7 mouse cellular contexts compared by ENCODE assay signal in genomic region chr1:175492683-175493043, GRCm38 (mm10). TPM values are rescaled to one million over a fixed set of nuclear protein-coding genes. Genes with fewer than 3 reads are reported as not detected.
DNase-seq lines count a peak whose midpoint lies in the region; ATAC-seq lines count a peak whose summit lies in the region.

No protein-coding gene starts in this region.

- H3K27ac ChIP-seq in forebrain, embryonic 11.5 days (ENCODE audit: low read depth, low read length) = no peak overlapping the region
- no peak overlapping the region for H3K27ac ChIP-seq in limb, embryonic 15.5 days
- H3K27ac ChIP-seq in stomach, embryonic 16.5 days (ENCODE audit: low read length) = no peak overlapping the region

- H3K4me2 ChIP-seq in forebrain, embryonic 11.5 days (ENCODE audit: low read depth, low read length, severe bottlenecking) = peak overlapping the region; percentile 96
- peak overlapping the region; percentile 99 for H3K4me2 ChIP-seq in limb, embryonic 15.5 days
- peak overlapping the region; percentile 78 for H3K4me2 ChIP-seq in stomach, embryonic 16.5 days (ENCODE audit: low read depth, low read length)

- no peak for ATAC-seq in forebrain, embryonic 11.5 days (replicated peaks; ENCODE audit: low FRiP score)
- ATAC-seq in limb, embryonic 15.5 days (ENCODE audit: insufficient number of reproducible peaks, low FRiP score, low TSS enrichment, low read depth) = no peak
- no peak for ATAC-seq in stomach, embryonic 16.5 days (ENCODE audit: insufficient read depth, low FRiP score)

- peaks cover 3% of the 10 kb centered on the region; the same call in 1 of the 2 replicates for H3K27me3 ChIP-seq in forebrain, embryonic 11.5 days (ENCODE audit: control insufficient read depth, insufficient read depth, low read length)
- H3K27me3 ChIP-seq in limb, embryonic 15.5 days = peaks cover 33% of the 10 kb centered on the region
- H3K27me3 ChIP-seq in stomach, embryonic 16.5 days (ENCODE audit: control insufficient read depth, insufficient read depth, low read length) = peaks cover 8% of the 10 kb centered on the region; the same call in 1 of the 2 replicates

- peak; percentile 8 for DNase-seq in ovary, postnatal 10 days (ENCODE audit: low spot score)
- DNase-seq in ovary, adult 18-20 months (ENCODE audit: low spot score) = no peak
- no peak for DNase-seq in forebrain, embryonic 11.5 days (ENCODE audit: low spot score)
- DNase-seq in thymus, postnatal 36 days = no peak
- DNase-seq in thymus, adult 18-20 months = no peak

- WGBS in forebrain, embryonic 11.5 days = 3% methylated on average over 11 of the region's 11 CpGs
- 2% methylated on average over 11 of the region's 11 CpGs for WGBS in limb, embryonic 15.5 days
- 0% methylated on average over 11 of the region's 11 CpGs for WGBS in stomach, embryonic 16.5 days

- peaks cover 3% of the 10 kb centered on the region; the same call in 1 of the 2 replicates for H3K4me1 ChIP-seq in forebrain, embryonic 11.5 days (replicated peaks; ENCODE audit: control insufficient read depth, insufficient read depth, low read length)
- H3K4me1 ChIP-seq in limb, embryonic 15.5 days = peaks cover 12% of the 10 kb centered on the region
- 0 out of 2 replicates have a peak, but pooled peaks cover 3% of the 10 kb centered on the region for H3K4me1 ChIP-seq in stomach, embryonic 16.5 days (ENCODE audit: control insufficient read depth, insufficient read depth, low read length)

- peak overlapping the region; percentile 66 for H3K4me3 ChIP-seq in forebrain, embryonic 11.5 days (ENCODE audit: low read depth, low read length)
- H3K4me3 ChIP-seq in limb, embryonic 15.5 days = peak overlapping the region; percentile 58
- peak overlapping the region; percentile 49 for H3K4me3 ChIP-seq in stomach, embryonic 16.5 days (replicated peaks; ENCODE audit: low read length)

- no peaks in the 10 kb centered on the region for H3K36me3 ChIP-seq in forebrain, embryonic 11.5 days (ENCODE audit: control insufficient read depth, insufficient read depth, low read length)
- H3K36me3 ChIP-seq in limb, embryonic 15.5 days = no peaks in the 10 kb centered on the region
- H3K36me3 ChIP-seq in stomach, embryonic 16.5 days (ENCODE audit: control insufficient read depth, insufficient read depth, low read length) = no peaks in the 10 kb centered on the region

- peak overlapping the region; percentile 67 for H3K9ac ChIP-seq in forebrain, embryonic 11.5 days (ENCODE audit: low read length)
- H3K9ac ChIP-seq in limb, embryonic 15.5 days = peak overlapping the region; percentile 26; the same call in 1 of the 2 replicates
- H3K9ac ChIP-seq in stomach, embryonic 16.5 days (ENCODE audit: low read length) = peak overlapping the region; percentile 63

- H3K9me3 ChIP-seq in forebrain, embryonic 11.5 days (ENCODE audit: control insufficient read depth, low read length) = no peaks in the 10 kb centered on the region
- H3K9me3 ChIP-seq in limb, embryonic 15.5 days = no peaks in the 10 kb centered on the region
- H3K9me3 ChIP-seq in stomach, embryonic 16.5 days (replicated peaks; ENCODE audit: control insufficient read depth, low read length) = no peaks in the 10 kb centered on the region

RNA-seq across cellular contexts. Expression of gene Rgs7, which starts 0.4 kb away (rescaled TPM):
- polyA plus RNA-seq in forebrain, embryonic 11.5 days (2014; fragmentation: Nextera tagmentation; extraction: Ambion mirVana) = 4.6 and 5.7 TPM in 2 replicates
- polyA plus RNA-seq in limb, embryonic 15.5 days (2015; fragmentation: Nextera tagmentation; extraction: Ambion mirVana) = 0.63 and 0.65 TPM in 2 replicates
- 1.3 and 1.9 TPM in 2 replicates for polyA plus RNA-seq in stomach, embryonic 16.5 days (2015; fragmentation: Nextera tagmentation; extraction: Ambion mirVana)
